8 mouse cellular contexts compared by ENCODE assay signal in the genomic region with DNA sequence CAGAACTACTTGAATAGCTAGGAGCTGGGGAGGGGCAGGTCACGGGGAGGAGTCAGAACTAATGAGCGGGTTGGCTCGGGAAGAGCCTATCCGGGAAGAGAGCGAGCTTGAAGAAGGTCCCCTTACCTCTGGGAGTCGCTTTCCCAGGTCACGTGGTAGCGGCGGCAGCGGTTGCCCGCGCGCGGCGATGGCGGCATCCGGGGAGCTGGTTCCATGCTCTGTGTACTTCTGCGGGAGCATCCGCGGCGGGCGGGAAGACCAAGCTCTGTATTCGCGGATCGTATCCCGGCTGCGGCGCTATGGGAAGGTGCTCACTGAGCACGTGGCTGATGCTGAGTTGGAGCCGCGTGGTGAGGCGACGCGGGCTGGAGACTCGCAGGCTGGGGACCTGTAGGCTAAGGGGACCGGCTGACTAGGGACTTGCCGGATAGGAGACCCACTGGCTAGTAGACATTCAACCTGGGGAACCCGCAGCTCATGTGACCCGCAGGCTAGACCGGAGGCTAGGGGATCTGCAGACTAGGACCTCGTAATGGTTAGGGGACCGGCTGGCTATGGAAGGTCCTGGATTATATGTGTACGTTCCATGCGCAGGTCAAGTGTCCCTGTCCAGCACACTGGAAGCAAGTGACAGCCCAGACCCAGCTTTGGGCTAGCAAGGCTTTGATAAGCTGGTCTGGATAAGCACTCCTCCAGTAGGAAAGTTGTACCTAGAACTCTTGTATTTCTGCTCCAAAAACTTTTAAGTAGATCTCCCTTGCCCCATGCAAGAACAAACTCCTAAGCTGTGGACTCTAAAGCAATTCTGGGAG. TPM values are rescaled to one million over a fixed set of nuclear protein-coding genes. Genes with fewer than 3 reads are reported as not detected.
A peak's percentile ranks its signal among the peaks of the same experiment; 100 is the strongest.
DNase-seq lines count a peak whose midpoint lies in the region; ATAC-seq lines count a peak whose summit lies in the region.

Gene Dnph1, plus strand, starts transcription at position 89 of the 812 bp plus-strand sequence.

- H3K27me3 ChIP-seq in hindbrain, embryonic 13.5 days = peaks cover 29% of the 10 kb centered on the region

- peak within 1 kb of the TSS; percentile 81 for H3K4me2 ChIP-seq in hindbrain, embryonic 13.5 days

- peak within 1 kb of the TSS; percentile 74 for H3K9ac ChIP-seq in hindbrain, embryonic 13.5 days

- no peaks in the 10 kb centered on the region for H3K9me3 ChIP-seq in hindbrain, embryonic 13.5 days

- peak; percentile 94 for ATAC-seq in hindbrain, embryonic 13.5 days (ENCODE audit: low FRiP score)

- peaks cover 8% of the 10 kb centered on the region for H3K4me1 ChIP-seq in hindbrain, embryonic 13.5 days (replicated peaks)

- DNase-seq in WW6 (ENCODE audit: low read depth, low spot score) = peak; percentile 70
- peak; percentile 81 to 88 for DNase-seq in cerebellum, postnatal 25 days
- DNase-seq in frontal cortex, postnatal 14 days (ENCODE audit: low spot score in 2 of 2) = peak; percentile 72 to 75
- DNase-seq in layer of hippocampus, postnatal 14 days (ENCODE audit: low spot score in 2 of 2) = peak; percentile 70 to 84
- DNase-seq in lung, postnatal 10 days = peak; percentile 83
- peak; percentile 55 for DNase-seq in retina, adult 2 months (ENCODE audit: low read depth, low spot score)
- DNase-seq in thymus, postnatal 36 days = peak; percentile 70 to 78

- peak within 1 kb of the TSS; percentile 23; the same call in 1 of the 2 replicates for H3K27ac ChIP-seq in hindbrain, embryonic 13.5 days

- under 1% methylated on average over 44 of the region's 44 CpGs for WGBS in hindbrain, embryonic 13.5 days

- peak within 1 kb of the TSS; percentile 54 for H3K4me3 ChIP-seq in hindbrain, embryonic 13.5 days

- H3K36me3 ChIP-seq in hindbrain, embryonic 13.5 days = peaks cover 32% of the 10 kb centered on the region

RNA-seq across cellular contexts. Expression of gene Dnph1, which starts in this region (rescaled TPM):
- 20.4 and 21.8 TPM in 2 replicates for polyA plus RNA-seq in hindbrain, embryonic 13.5 days (2015; fragmentation: Nextera tagmentation; extraction: Ambion mirVana)
- 1 to 10 TPM; 5.7 TPM for total RNA-seq in layer of hippocampus, postnatal 14 days (2021)

Comparison
In these comparisons a context has a peak if more than half of its experiments do, and no peak if none do; other contexts are left out.
1. Peak in every context shown above with its lines: DNase-seq, ATAC-seq, H3K4me3 ChIP-seq and H3K27ac ChIP-seq.